Mouse (Mus musculus): Measurements from ENCODE around the gene Phc1. TPM values are rescaled to one million over a fixed set of nuclear protein-coding genes. Genes with fewer than 3 reads are reported as not detected.
A peak's percentile ranks its signal among the peaks of the same experiment; 100 is the strongest.

The Phc1 gene
- total RNA-seq, 2 experiments from 2014 or later = 61.8 to 64.9 TPM

GRCm38 (mm10) chr6:122339648-122340341, 566 bp downstream of the Phc1 start:
- peak; percentile 83 for DNase-seq (ENCODE audit: low spot score in 2 of 2)

DNA sequence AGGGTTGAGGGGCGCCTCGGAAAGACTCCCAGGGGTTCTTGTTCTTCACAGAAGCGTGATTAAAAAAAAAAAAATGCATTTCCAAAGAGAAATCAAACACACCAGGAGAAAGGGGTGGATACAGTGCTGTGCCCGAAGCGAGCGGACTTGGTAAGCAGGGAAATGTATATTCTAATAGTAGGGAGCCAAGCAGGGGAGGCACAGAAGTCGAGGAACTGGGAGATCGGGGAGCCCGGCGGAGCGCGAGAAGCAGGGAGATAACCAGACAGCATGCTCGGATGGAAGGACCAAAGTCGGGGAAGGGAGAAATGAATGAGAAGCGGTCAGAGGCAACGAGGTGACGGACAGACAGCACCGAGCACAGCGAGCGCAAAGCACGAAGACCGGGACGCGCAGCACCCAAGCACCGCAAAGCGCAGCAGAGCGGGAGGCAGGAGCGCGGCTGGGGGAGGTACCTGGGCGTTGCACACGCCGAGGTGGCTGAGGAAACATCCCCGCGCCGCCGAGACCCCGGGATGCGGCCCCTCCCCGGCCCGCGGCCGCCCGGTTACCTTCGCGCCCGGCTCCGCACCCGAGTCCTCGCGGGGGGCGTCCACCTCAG, 1.2 kb downstream of the Phc1 start:
- peak; percentile 64 to 75 for DNase-seq (ENCODE audit: low spot score in 2 of 2)

- DNase-seq (ENCODE audit: low spot score in 2 of 2) = no peak
Observed at GRCm38 (mm10) chr6:122337546-122337945, 2.8 kb downstream of the Phc1 start.

DNA sequence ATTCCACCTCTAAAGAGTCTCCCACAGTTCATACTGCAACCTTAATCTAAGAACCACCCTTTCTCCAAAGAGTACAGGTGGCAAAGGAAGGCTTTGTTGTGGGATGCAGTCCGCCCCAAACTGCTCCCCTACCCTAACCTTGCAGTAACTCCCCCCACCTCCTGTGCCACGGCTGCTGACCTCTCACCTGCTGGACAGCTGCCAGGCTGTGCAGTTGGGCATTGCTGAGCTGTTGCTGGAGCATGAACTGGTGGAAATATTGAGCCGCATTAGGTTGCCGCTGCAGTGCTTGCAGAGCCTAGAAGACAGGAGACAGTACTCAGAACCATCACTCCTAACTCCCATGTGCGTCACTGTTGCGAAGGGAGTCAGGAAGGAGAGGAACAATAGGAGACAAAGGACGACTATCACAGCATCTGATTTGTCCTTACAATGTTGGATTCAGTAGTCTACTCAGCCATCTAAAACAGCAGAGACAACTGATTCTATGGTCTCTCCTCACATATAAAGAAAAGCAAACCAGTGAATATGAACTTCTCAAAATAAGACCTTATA, 5.5 kb downstream of the Phc1 start:
- no peak for DNase-seq (ENCODE audit: low spot score in 2 of 2)

GRCm38 (mm10) chr6:122333081-122333612, 7.2 kb downstream of the Phc1 start:
- no peak for DNase-seq (ENCODE audit: low spot score in 2 of 2)

DNA sequence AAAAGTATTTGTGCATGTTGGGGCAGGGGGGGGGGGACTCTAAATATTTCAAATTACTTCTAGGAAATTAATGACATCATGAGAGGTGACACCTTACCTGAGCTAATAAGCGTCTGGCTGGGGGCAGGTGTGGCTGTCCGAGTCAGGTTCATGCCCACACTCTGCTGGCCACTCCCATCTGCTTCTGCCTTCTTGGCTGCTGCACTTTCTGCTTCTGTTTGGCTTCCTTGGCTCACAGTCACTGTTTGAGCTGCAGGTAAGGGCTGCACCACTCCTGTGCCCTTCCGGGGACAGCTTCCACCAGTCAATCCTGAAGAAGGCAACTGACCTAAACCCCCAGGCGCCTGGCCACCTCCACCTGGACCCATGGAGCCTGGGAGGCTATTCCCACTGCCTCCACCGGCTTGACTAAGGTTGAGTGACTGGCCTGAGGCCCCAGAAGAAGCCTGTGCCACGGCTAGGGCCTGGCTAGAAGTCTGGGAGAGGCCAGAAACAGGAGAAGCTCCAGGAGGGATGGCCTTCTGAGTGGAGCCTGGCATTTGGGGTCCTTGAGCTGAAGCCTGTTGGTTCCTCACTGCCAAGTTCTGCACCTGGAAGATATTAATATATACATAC, 14.9 kb downstream of the Phc1 start:
- DNase-seq (ENCODE audit: low spot score in 2 of 2) = no peak

GRCm38 (mm10) chr6:122318726-122319125, 21.6 kb downstream of the Phc1 start:
- no peak for DNase-seq (ENCODE audit: low spot score in 2 of 2)

DNA sequence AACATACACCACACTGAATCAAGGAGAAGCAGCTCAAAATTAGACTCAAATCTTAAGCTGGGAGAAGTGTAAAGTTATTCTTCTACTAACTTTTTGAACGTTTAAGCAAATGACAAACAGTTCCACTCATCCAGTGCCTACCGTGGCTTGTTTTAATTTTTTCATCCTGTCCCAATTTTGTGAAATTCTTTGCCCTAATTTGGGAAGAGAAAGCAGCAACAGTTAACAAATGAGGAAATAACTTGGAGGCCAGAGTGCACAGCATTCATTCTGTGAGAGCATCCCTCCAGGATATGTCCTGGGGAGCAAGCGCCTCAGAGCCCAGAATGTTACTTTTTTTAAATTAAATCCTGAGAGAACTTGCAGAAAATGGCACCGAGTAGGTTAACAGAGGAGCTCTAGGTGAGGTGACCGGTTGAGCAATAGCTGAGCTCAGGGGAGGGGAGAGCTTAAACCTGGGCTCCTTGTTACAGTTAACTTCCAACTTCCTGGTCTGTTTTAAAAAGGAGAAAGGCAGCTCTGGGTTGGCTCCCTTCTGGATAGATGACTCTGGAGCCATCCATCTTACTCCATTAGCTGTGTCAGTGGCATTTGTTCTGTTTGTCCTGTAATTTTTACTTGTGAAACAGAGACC, 30.1 kb downstream of the Phc1 start:
- no peak for DNase-seq (ENCODE audit: low spot score in 2 of 2)

- DNase-seq (ENCODE audit: low spot score in 2 of 2) = no peak
Observed at GRCm38 (mm10) chr6:122309446-122309960, 30.9 kb downstream of the Phc1 start.

DNA sequence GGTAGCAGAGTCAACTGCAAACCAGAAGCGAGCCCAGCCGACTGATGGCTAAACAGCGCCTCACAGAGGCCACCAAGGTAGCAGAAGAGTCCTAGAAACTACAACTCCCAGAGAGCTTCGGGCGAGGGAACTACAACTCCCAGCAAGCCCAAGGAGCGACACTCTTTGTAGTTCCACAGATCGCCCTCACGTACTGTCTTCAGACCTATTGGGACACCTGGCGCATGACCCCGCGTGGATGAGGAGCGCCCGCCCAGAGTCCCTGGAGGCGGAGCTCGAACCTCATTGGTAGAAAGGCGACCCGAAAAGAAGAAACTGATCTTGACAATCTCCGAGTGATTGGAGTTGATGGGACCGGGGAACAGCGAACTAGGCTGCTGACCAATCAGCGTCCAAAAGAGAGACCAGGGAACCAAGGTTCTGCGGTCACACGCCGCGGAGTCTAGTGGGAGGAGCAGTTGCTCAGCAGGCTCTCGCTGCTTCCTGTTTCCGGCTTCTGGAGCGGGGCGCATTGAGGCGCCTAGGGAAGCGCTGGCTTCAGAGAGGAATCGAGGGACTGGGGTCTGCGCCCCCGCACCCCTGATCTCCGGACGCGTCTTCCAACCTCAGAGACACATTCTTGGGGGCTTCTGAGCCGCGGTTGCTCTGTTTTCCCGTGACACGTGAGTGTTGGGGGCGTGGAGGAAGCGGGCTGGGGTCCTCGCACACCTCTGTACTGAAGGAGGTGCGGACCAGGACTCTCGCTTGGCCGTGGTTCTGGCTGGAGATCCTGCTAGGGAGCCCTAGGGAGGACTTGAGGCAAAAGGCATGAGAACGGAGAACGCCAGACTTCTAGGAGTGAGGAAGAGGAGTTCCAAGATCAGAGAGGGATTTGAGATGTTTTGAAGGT, 31.6 kb downstream of the Phc1 start, which contains the start of gene M6pr:
Gene M6pr, plus strand, starts transcription at position 216 of the 889 bp plus-strand sequence.
- peak; percentile 95 to 99 for DNase-seq (ENCODE audit: low spot score in 2 of 2)

DNA sequence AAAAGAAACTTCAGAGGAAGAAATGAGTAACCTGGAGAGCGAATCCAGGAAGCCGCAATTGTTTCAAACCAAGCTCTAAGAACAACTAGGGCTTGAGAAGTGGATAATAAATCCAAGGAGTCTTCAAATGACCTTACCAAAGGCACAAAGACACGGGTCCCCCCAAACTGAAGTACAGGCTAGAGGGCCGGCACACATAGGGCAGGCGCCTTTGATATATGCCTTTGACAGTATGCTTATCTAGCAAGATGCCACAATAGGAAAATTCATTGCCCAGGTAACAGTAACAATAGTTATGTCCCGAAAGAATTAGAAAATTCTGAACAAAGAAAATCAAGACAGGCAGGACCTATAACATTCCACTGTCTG, 32.2 kb downstream of the Phc1 start:
- no peak for DNase-seq (ENCODE audit: low spot score in 2 of 2)

- no peak for DNase-seq (ENCODE audit: low spot score in 2 of 2)
Observed at GRCm38 (mm10) chr6:122306707-122307106, 33.7 kb downstream of the Phc1 start.

DNA sequence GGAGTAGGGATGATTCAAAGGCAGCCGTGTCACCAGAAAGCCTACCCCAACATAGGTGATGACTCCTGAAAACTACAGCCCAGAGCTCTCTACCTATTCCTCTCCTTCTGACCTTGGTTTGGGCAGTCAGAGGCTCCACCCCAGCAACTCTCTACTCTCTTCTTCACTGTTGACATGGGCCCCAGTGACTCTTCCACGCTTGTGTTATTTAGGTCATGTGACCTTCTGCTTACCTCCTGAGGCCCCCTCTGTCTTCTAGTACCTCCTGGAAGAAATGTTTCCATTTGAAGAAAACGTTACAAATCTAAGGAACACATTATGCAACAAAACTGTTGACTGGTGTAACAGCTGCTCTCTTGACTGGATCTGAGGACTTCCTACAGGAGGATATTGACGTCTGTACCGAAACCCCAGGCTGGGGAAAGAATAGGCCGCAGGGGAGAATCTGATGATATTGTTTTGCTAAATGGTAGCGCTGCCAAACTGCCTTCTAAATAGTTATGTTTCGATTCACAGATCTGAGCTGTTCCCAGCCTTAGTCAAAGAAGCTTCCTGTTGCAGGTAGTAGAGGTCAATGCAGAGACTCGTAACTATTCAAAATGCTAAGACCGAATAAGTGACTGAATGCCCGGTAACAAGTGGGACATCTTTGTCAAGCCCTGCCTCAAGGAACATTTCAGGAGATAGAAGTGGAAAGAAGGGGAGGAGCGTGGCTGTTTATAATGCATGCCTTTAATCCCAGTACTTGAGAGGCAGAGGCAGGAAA, 35.4 kb downstream of the Phc1 start:
- DNase-seq (ENCODE audit: low spot score in 2 of 2) = no peak

DNA sequence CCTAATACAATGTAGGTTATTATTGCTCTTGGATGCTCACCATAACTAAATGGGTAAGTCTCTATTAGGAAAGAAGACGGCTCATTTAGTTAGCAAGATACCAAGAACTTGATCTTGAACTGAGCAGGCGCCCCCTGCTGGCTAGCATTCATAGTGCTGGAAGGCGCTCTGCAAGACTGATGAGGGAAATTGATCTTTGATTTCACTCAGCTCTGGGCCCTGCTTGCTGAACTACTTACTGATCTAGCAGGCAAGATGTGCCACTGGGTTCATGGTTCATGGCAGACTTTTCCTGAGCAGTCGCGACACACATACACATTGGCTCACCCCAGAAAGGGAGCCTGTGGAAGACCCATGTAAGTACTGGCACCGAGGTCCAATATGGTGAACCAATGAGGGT, 36.0 kb downstream of the Phc1 start:
- peak; percentile 75 to 83 for DNase-seq (ENCODE audit: low spot score in 2 of 2)

DNA sequence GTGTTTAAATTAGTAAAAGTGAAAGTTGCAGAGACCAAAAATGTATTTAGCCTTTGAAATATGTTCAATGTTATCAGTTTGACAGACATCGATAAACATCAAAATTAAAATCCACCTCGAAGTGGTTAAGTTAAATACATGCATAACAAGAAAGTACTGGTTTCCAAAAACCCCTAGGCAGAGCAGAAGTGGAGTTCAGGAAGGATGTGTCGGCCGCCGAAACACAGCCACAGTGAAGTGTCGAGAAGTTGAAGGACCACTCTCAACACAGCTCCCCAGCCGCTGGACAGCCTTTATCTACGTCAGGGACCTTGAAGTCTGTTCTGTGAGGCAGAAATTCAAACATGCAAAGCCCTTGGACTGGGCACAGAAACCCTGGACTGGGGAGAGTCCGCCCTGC, 36.8 kb downstream of the Phc1 start:
- no peak for DNase-seq (ENCODE audit: low spot score in 2 of 2)

- DNase-seq (ENCODE audit: low spot score in 2 of 2) = no peak
Observed at GRCm38 (mm10) chr6:122302661-122303060, 37.7 kb downstream of the Phc1 start.

- no peak for DNase-seq (ENCODE audit: low spot score in 2 of 2)
Observed at GRCm38 (mm10) chr6:122302121-122302520, 38.2 kb downstream of the Phc1 start.

GRCm38 (mm10) chr6:122299621-122300133, 40.7 kb downstream of the Phc1 start:
- no peak for DNase-seq (ENCODE audit: low spot score in 2 of 2)

GRCm38 (mm10) chr6:122298223-122298609, 42.1 kb downstream of the Phc1 start:
- DNase-seq (ENCODE audit: low spot score in 2 of 2) = no peak
